Mouse (Mus musculus) forebrain, embryonic 11.5 days (tissue): ENCODE measurements at regions not wholly inside any gene's neighbourhood (a gene's known extent, or its start where the extent isn't known, plus 50 kb on each side); places are given as distances from the start of the nearest gene placed in this dataset.

Experiments
- ATAC-seq: fragments of 200-750 bp; cut with Nextera tagmentation; replicated peaks from 2 replicates; pipeline ENCODE4 v1.8.0; 2017; ENCODE audit warnings: moderate TSS enrichment; ENCODE audit not compliant: low FRiP score
- DNase-seq: peaks from one replicate; pipeline ENCODE4 v3.0.0-alpha.2; 2017; ENCODE audit warnings: low spot score
- H3K27ac ChIP-seq: fragments of 300-500 bp; sonication (generic); 2 replicates; pipeline ENCODE4 v1.5.1; 2014; ENCODE audit warnings: low read depth, low read length
- H3K27me3 ChIP-seq: fragments of 300-500 bp; sonication (generic); 2 replicates; pipeline ENCODE4 v1.6.1; 2014; ENCODE audit warnings: mild to moderate bottlenecking, low read length, mixed read lengths; ENCODE audit not compliant: control insufficient read depth, insufficient read depth
- H3K36me3 ChIP-seq: fragments of 300-500 bp; sonication (generic); 2 replicates; pipeline ENCODE4 v1.6.1; 2014; ENCODE audit warnings: mild to moderate bottlenecking, low read length, moderate library complexity, mixed read lengths; ENCODE audit not compliant: control insufficient read depth, insufficient read depth
- H3K4me1 ChIP-seq: fragments of 300-500 bp; sonication (generic); replicated peaks from 2 replicates; pipeline ENCODE4 v1.6.1; 2014; ENCODE audit warnings: low read length, mixed read lengths; ENCODE audit not compliant: control insufficient read depth, insufficient read depth
- H3K4me2 ChIP-seq: fragments of 300-500 bp; sonication (generic); 2 replicates; pipeline ENCODE4 v1.6.1; 2014; ENCODE audit warnings: low read depth, mild to moderate bottlenecking, low read length, moderate library complexity, mixed read lengths; ENCODE audit not compliant: severe bottlenecking
- H3K4me3 ChIP-seq: fragments of 300-500 bp; sonication (generic); 2 replicates; pipeline ENCODE4 v1.5.1; 2014; ENCODE audit warnings: low read depth, low read length
- H3K9ac ChIP-seq: fragments of 300-500 bp; sonication (generic); 2 replicates; pipeline ENCODE4 v1.6.1; 2014; ENCODE audit warnings: low read length
- H3K9me3 ChIP-seq: fragments of 300-500 bp; sonication (generic); 2 replicates; pipeline ENCODE4 v1.6.1; 2016; ENCODE audit warnings: low read length, mixed read lengths; ENCODE audit not compliant: control insufficient read depth
- WGBS: fragments of 180-500 bp; shearing (Covaris S2); extraction: QIAGEN DNeasy Blood & Tissue Kit; methylation state at CpG from one replicate; pipeline ENCODE4 v1.1.7; 2014; 5-methylcytosine and 5-hydroxymethylcytosine counted together

- no peak for ATAC-seq
- no peak for DNase-seq
- no peak overlapping the region for H3K9ac ChIP-seq
- H3K4me1 ChIP-seq: no peaks in the 10 kb centered on the region
- no peak overlapping the region for H3K27ac ChIP-seq
- H3K36me3 ChIP-seq: no peaks in the 10 kb centered on the region
- 86% methylated on average over 12 of the region's 12 CpGs for WGBS
- H3K9me3 ChIP-seq: no peaks in the 10 kb centered on the region
- no peaks in the 10 kb centered on the region for H3K27me3 ChIP-seq
- no peak overlapping the region for H3K4me2 ChIP-seq
- no peak overlapping the region for H3K4me3 ChIP-seq
Observed at GRCm38 (mm10) chr1:77846039-77846727, 331.3 kb upstream of the Epha4 start.

GRCm38 (mm10) chr1:77840672-77841071, 325.8 kb upstream of the Epha4 start:
- ATAC-seq (no peak), DNase-seq (no peak)
- Histone ChIP-seq H3K4me2 (no peak overlapping the region), H3K4me1 (no peaks in the 10 kb centered on the region), H3K27me3 (no peaks in the 10 kb centered on the region), H3K9me3 (no peaks in the 10 kb centered on the region), H3K4me3 (no peak overlapping the region), H3K9ac (no peak overlapping the region), H3K36me3 (no peaks in the 10 kb centered on the region), H3K27ac (no peak overlapping the region)
- 71% methylated on average over 9 of the region's 9 CpGs for WGBS

DNA sequence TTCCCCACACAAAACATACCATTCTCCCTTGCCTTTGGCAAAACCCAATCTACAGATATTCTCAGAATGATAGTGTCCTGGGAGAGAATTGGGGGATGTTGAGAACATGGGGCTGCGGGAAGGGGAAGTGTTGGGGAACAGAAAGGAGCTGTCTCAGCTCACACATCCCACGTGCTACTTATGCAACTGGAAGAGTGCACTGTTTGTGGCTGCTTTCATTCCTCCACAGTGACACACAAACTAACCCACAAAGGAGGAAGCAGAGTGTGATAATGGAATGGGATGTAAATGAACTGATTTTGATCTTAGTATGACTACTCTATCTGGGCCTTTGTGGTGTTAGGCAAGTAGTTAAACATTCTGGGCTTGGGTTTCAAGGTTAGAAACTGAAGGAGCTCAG, 317.3 kb upstream of the Epha4 start:
- no peak for DNase-seq
- Histone ChIP-seq H3K36me3 (no peaks in the 10 kb centered on the region), H3K4me1 (no peaks in the 10 kb centered on the region), H3K4me3 (no peak overlapping the region), H3K9ac (no peak overlapping the region), H3K9me3 (no peaks in the 10 kb centered on the region), H3K27ac (no peak overlapping the region), H3K27me3 (no peaks in the 10 kb centered on the region), H3K4me2 (no peak overlapping the region)
- 64% methylated on average over 2 of the region's 2 CpGs for WGBS
- ATAC-seq: no peak

DNA sequence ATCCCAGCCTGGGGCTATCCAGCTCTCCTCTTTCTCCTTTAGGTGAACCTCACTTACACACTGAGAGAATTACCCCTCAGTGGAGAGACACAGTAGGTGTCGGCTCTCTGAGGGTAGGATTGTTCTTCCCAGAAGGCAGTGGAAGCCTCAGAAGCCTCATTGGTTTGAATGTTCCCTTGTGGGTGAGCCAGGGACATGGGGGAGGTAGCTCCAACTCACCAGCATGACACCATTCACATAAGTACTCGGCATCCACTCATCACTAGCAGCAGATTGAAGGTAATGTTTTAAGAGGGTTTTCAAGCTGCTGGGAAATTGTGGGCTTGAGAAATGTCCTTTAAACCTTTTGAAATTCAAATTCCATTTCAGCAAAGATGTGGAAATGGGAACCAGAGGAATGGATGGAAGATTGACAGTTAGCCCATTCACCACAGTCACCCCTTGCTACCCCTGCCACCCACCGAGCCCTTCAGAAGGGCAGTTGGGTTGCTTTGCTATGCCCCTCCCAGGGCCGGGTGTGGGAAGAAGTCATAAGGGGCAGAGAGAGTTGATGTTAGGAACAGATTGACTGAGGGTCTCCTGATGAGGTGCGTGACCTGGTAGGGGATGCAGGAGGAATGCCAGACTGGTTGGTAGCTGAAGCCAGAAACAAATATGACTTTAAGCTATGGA, 310.0 kb upstream of the Epha4 start:
- ATAC-seq: peak; percentile 61; the same call in 1 of the 2 replicates
- no peak overlapping the region for H3K4me2 ChIP-seq
- H3K27me3 ChIP-seq: no peaks in the 10 kb centered on the region
- H3K9me3 ChIP-seq: no peaks in the 10 kb centered on the region
- no peak overlapping the region for H3K9ac ChIP-seq
- WGBS: 45% methylated on average over 5 of the region's 5 CpGs
- no peak for DNase-seq
- H3K4me3 ChIP-seq: no peak overlapping the region
- peaks cover 2% of the 10 kb centered on the region for H3K4me1 ChIP-seq
- no peaks in the 10 kb centered on the region for H3K36me3 ChIP-seq
- no peak overlapping the region for H3K27ac ChIP-seq

GRCm38 (mm10) chr1:77823801-77824687, 309.2 kb upstream of the Epha4 start:
- peak; percentile 66 for ATAC-seq
- H3K27ac ChIP-seq: no peak overlapping the region

GRCm38 (mm10) chr1:77820101-77820500, 305.2 kb upstream of the Epha4 start:
- no peak for ATAC-seq

More at GRCm38 (mm10) chr1:77823801-77824687, 309.2 kb upstream of the Epha4 start:
- Histone ChIP-seq H3K4me3 (no peak overlapping the region), H3K4me1 (peaks cover 2% of the 10 kb centered on the region), H3K36me3 (no peaks in the 10 kb centered on the region), H3K4me2 (no peak overlapping the region), H3K9me3 (no peaks in the 10 kb centered on the region), H3K27me3 (no peaks in the 10 kb centered on the region), H3K9ac (no peak overlapping the region)
- peak; percentile 51 for DNase-seq
- 30% methylated on average over 10 of the region's 10 CpGs for WGBS

DNA sequence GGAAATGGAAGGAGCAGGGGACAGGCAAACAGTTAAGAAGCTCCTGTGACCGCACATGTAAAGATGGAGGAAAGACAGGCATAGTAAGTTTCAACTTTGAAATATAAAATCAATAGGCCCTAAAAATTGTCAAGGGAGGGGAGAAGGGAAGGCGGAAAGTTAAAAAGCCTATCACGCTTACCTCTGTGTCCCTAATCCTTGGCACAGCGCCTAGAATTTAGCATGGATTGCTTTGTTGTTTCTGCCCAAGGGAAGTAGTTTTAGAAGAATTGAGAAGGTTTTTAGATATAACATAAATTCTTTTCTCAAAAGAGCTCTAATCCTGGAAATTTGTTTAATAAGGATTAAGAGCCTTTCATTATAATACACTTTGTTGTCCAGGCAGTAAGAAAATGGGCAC, 300.6 kb upstream of the Epha4 start:
- H3K4me1 ChIP-seq: no peaks in the 10 kb centered on the region
- no peaks in the 10 kb centered on the region for H3K36me3 ChIP-seq
- WGBS: 74% methylated on average over 4 of the region's 4 CpGs
- H3K27me3 ChIP-seq: no peaks in the 10 kb centered on the region
- no peak overlapping the region for H3K4me3 ChIP-seq
- no peak overlapping the region for H3K27ac ChIP-seq
- H3K9me3 ChIP-seq: no peaks in the 10 kb centered on the region
- DNase-seq (no peak), ATAC-seq (no peak)
- H3K4me2 ChIP-seq: no peak overlapping the region
- H3K9ac ChIP-seq: no peak overlapping the region

More at GRCm38 (mm10) chr1:77820101-77820500, 305.2 kb upstream of the Epha4 start:
- H3K4me3 ChIP-seq: no peak overlapping the region
- peaks cover 2% of the 10 kb centered on the region for H3K4me1 ChIP-seq
- 94% methylated on average over 2 of the region's 2 CpGs for WGBS
- no peaks in the 10 kb centered on the region for H3K36me3 ChIP-seq
- DNase-seq: no peak
- no peak overlapping the region for H3K27ac ChIP-seq
- no peaks in the 10 kb centered on the region for H3K27me3 ChIP-seq
- no peak overlapping the region for H3K9ac ChIP-seq
- no peaks in the 10 kb centered on the region for H3K9me3 ChIP-seq
- H3K4me2 ChIP-seq: no peak overlapping the region

GRCm38 (mm10) chr1:77811573-77811972, 296.7 kb upstream of the Epha4 start:
- no peak overlapping the region for H3K4me3 ChIP-seq
- H3K4me2 ChIP-seq: no peak overlapping the region
- no peak overlapping the region for H3K9ac ChIP-seq
- H3K9me3 ChIP-seq: no peaks in the 10 kb centered on the region
- H3K4me1 ChIP-seq: no peaks in the 10 kb centered on the region
- no peaks in the 10 kb centered on the region for H3K36me3 ChIP-seq
- H3K27ac ChIP-seq: 0 out of 2 replicates have a peak overlapping the region, but pooled peaks have one; percentile 12
- ATAC-seq (peak; percentile 53; the same call in 1 of the 2 replicates), DNase-seq (peak; percentile 50)
- no peaks in the 10 kb centered on the region for H3K27me3 ChIP-seq
